Mouse (Mus musculus) c-Kit-positive CD71-positive TER-119-negative erythroid progenitor cells, embryonic 14.5 days (primary cell): ENCODE results near the gene Obscn.

Experiments
- DNase-seq: peaks from one replicate; pipeline ENCODE4 v3.0.0-alpha.2; 2013; ENCODE audit warnings: low read depth

Gene Obscn

DNA sequence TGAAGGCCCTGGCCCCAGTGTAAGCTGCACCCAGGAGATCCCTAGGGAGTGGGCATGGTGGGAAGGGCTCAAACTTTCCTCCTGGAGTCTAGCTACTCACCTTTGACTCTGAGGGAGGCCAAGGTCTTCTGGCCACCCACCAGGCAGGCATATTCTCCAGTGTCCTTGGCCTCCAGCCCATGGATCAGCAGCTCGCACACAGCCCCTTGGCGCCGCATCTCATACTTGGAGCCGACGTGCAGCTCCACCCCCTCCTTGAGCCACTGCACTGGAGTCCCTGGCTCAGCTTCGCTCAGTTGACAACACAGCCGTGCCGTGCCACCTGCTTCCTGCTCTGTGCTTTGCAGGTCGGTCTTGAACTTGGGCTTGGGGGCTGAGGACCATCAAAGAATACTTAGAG lies 85.2 kb downstream of the Obscn start:
- DNase-seq: no peak

- no peak for DNase-seq
Measured at GRCm38 (mm10) chr11:59044703-59045330, 91.4 kb downstream of the Obscn start.

DNA sequence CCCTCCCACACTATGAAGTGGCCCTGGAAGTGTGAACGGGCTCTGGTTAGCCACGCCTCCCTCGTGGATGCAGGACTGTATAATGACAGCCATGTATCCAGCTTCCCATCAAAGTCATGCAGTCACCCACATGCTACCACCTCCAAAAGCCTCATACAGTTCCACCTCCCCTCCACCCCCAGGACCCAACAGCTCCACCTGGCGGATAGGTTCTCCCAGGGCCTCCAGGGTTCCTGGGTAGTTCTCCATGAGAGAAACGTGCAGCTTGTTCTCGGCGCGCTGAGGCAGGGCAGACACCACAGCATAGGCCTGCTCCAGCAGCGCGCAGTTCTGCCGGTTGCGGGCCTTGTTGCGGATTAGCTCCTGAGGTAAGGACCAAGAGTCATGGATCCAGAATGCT lies 107.2 kb downstream of the Obscn start:
- no peak for DNase-seq

DNA sequence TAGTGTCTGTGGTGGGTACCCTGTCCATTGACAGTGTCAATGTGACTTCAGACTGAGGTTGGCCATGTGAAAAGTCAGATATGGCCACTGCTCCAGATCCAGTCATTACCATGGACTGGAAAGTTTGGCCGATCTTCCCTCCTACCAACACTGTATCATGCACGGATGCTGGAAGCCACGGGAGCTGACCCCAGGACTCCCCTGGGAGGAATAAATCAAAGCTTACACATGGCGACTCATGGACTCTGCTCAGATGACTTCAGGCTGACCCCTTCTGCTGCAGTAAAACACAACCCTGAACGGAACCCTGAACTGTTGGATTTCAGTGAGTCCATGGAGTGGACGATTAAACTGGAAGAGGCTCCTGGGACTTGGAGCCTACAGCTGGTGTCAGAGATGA lies 109.8 kb downstream of the Obscn start:
- no peak for DNase-seq

- DNase-seq: no peak
Measured at GRCm38 (mm10) chr11:59015052-59015451, 121.2 kb downstream of the Obscn start.

DNA sequence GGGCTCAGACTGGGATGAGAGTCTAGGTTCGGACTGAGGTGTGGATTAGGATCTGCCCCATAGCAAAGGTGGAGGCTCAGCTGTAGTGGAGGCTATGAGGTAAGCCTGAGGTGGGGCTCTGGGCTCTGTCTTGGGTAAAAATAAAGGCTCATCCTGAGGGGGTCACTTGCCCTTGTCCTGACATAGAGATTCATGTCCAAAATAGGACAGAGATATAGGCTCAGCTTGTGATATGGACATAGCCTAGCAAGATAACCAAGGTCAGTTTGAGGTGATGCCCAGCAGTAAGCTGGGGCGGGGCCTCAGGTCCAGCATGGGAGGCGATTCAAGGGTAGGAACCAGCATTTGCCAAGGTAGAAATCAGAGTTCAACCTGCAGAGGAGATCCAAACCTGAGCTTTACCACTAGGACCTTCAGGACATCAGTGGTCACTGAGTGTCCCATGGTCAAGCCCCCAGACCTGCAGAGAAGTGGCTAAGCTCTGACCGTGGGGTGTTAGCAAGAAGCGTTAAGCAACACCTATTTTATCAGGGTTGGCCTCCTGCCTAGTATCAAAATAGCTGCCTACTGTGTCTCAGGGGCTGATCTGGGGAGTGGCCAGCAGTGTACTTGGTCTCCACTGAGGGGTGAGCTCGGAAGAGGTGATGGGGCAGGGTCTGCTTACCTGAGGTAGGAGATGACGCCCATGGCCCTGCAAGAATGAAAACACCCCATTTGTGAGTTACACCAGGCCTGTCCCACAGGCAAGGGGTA lies 133.7 kb downstream of the Obscn start:
- no peak for DNase-seq

- DNase-seq: no peak
Measured at GRCm38 (mm10) chr11:59000635-59001034, 135.6 kb downstream of the Obscn start.

DNA sequence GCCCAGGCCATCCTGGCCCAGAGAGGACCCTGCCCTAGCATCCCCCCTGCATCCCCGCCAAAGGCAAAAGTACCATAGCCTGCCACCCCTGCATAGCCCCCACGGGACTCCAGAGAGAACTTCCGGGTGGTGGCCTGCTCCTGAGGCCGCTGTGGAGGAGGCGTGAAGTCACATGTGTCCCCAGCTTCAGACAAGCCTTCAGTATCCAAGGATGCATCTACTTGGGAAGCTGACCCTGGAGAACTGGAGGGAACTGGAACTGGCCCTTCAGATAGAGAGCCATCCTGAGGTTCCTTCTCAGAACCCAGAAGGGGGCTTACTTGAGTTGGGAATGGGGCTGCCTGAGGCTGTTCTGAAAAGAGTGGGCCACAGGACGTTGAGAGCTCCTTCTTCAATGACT lies 136.4 kb downstream of the Obscn start:
- no peak for DNase-seq

DNA sequence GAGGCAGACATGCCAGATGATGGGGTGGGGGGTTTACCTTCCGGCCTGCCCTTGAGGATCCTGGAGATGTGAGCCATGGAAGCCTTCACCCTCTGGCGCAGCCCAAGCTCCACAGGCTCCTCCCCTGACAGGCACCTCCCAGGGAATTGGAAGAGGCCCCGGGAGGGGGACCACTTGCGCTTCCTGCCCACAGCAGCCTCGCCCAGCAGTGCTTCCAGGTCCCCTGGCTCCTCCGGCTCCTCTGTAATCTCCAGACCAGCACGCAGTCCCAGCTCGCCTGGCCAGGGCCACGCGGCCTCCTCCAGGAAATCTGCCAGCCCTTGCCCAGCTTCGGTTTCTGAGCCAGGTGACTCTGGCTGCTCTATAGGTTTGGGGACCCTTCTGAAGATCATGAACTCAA lies 137.0 kb downstream of the Obscn start:
- DNase-seq: no peak

DNA sequence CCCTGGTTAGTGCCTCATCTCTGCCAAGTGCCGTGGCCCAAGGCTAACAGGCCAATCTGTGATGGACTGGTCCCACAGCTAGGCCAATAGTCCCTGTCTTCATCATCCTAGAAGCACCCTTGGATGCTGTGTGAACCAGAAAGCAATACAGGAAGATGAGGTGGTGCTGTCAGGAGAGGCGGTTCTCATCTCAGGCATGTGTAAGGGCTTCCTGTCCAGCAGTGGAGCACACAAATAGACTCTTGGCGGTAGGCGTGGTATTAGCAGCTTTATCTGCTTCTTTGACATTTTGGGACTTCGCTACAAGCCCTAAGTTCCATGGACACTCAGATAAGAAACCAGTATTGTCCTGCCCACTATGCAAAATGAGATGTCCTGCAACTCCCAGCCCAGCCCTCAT lies 138.7 kb downstream of the Obscn start:
- DNase-seq: no peak

DNA sequence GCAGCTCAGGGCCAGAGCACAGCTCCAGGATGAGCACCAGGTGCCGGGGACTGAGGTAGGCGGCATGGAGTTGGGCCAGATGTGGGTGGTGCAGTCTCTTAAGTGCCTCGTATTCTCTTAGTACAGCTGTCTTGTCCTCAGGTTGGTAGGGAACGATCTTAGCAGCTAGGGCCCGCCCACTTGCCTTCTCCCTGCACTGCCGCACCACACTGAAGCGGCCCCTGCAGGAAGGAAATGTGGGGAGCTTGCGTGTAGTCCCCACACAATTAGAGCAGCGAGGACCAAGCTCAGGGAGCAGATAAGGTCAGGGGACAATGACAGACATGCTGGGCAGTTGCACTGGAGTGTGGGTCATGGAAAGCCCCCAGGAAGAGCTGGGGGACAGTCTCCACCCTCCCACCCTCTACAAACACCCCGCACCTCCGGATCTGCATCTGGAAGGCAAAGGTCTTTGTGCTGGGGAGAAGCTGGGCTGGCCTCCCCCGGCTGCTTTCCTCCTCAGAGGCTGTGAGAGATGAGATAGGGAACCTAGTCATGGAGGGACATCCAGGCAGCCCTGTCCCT lies 140.3 kb downstream of the Obscn start:
- DNase-seq: no peak

DNA sequence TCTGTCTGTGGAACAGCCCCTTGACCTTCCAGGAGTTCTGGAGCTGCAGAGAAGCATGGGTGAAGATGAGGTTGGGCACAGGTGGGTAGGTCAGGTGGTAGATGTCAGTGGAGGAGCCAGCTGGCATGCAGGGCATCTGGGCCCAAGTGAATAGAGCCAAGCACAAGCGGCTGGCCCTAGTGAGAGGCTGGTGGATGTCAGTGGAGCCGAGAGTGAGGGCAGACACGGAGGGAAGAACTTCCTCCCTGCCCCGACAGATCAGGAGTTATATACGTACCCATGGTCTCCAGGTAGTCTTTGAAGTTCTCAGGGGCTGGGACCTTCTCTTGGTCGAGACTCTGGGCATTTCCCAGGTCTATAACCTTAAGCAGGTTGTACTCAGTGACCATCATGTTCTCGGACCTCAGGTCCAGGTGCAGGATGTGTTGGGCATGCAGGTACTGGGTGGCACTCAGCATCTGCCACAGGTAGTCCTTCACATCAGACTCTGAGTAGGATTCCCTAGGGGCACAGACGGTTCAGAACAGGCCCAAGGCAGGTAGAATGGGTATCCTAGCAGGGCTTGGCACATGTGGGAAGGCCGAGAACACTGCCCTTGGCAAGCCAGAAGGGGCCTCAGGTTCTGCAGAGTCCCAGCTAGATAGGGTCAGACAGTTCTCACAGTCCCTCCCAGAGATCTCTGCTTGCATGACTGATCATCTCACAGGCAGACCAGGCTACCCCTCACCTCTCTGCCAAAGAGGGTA lies 141.0 kb downstream of the Obscn start:
- DNase-seq: no peak

DNA sequence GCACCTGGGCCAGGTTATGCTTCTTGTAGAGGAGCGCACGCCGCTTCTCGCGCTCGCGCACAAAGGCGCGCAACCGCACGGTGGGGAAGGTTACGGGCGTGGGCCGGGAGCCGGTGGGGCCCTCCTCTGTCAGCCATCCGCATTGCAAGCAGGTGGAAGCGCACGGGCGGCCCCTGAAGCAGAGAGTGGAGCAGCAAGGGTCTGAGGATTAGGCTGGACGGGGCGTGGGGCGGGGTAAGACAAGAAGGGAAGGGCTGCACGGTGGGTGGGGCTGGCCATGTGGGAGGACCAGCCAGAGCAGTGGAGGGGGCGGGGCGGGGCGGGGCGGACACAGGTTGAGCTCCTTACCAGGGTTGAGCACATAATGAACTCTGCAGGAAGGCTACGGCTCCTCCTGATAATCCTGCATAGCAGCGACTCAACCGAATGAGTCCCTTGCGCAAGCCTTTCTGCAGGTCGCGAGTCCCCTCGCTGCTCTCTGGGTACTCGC lies 141.8 kb downstream of the Obscn start:
- no peak for DNase-seq

DNA sequence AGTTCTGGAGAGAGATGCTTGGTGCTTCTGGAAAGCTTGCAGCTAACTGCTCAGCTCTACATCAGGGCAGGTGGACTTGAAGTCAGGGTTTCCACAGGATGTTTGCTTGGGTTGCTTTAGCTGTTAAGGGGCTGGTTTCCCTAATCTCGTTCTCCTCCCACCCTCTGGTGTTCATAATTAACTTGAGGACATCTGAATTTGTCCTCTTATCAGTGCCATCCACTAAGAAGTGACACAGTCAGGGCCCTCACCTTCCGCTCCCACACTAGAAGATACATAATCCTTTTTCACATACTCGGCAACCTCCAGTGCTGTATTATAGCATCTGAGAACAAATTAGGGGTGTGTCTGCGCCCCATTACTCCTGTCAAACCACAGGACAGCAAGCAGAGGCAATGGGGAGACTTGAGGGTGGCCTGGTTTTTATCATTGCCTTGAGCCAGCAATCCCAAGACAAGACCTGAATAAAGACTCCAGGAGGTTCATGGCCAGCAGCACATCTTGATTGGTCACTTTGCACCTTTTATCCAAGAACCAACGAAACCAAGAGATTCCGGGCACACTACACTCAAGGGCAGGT lies 143.0 kb downstream of the Obscn start:
- DNase-seq: no peak

DNA sequence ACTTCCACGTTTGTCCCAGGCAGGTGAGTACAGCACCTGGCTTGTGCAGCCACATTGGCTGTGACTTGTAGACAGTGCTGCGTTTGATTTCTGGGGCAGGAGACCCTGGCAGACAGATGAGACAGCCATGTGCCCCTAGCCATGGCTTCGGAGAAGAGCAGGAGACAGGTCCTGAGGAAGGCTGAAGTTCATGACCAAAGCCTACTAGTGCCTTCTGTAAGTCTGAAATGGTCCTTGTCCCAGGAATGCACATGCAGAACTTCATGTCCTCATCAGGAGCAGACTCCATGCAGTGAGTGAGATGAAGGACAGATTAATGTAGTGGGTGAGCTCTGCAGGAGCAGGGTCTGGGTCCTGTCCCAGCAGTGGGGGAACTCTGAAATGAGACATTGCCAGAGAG lies 144.3 kb downstream of the Obscn start:
- DNase-seq: no peak

DNA sequence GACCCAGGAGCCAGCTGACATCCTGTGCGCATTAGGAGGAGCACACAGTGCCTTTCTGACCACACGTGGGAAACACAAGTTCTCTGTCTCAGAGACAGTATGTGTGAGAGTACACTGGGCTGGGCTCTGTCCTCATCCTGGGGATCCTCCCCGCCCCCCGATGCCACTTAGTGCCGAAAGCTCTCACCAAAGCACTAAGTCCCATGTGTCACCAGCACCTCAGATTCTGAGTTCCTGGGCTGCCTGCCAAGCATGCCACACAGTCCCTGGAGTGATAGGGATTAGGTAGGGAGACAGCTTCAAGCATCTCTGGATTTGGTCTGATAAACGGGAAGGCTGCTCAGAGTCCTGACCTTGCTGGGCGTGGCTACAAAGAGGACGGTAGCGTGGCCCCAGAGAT lies 145.4 kb downstream of the Obscn start:
- no peak for DNase-seq

GRCm38 (mm10) chr11:58990141-58990540 lies 146.1 kb downstream of the Obscn start:
- no peak for DNase-seq

DNA sequence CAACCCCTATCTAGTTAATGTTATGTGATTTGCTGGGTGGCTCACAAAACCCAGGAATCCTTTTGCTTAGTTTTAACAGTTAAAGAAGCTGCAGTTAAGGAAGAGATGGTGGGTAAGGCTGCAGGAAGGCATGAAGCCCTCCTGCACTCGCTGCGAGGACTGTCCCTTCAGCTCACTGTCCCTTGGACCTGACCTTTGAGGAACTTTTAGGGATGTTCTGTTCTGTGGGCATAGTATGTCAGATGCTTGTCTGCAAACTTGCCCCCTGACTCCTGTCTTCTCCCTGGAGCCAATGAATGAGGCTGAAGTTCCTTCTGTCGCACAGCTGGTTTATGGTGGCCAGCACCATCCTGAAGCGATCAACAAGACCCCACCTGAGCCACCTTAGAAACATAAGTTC lies 147.0 kb downstream of the Obscn start:
- DNase-seq: no peak

DNA sequence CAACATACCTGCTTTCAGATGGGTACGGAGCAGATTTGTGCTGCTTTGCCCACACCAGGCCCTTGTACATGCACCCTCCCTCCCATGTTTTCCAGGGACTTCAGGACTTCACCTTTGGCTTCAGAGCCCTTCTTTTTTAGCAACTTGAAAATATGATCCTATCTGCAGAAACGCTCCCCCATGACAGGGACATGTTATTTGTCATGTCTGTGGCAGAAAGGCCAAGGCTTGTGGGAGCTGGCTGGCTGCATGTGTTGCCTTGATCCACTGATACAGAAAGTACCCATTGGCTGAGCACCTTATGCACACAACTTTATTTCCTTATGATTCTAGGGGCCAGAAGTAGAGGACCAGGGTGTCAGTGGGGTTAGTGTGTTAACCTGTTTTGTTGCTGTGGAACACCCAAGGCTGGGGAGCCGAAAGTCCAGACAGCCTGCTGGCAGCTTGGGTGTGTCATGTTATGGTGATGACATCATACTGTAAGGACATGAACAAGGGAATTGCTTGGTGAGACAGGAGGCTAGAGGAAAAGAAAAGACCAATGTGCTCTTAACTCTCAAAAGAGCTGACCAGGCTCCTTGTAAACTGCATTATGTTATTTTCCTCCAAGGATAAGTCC lies 150.8 kb downstream of the Obscn start:
- no peak for DNase-seq

DNA sequence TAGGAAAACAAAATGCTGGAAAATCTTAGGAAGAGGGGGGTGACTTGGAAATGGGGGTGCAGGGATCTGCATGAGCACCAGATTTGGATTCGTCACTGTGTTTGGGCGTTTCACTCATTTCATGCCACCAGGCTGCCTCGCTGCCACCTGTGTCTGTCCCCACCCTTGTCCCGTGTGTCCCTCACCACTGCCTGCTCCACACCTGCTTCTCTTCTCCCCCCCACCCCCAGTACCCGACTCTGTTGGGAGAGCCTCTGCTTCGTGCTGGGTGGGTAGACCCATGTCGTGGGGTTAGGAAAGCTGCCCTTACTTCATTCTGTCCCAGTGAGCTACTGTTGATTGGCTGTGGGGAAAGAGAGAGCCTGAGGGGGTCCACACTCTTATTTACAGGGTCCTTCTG lies 151.5 kb downstream of the Obscn start:
- DNase-seq: no peak

- DNase-seq: no peak
Measured at GRCm38 (mm10) chr11:58983691-58984341, 152.4 kb downstream of the Obscn start.
